Mouse (Mus musculus): ENCODE measurements around the gene Rtkn2. TPM values are rescaled to one million over a fixed set of nuclear protein-coding genes. Genes with fewer than 3 reads are reported as not detected.

The Rtkn2 gene
- polyA plus RNA-seq (2012; rRNA removed), result 3.5 and 5.1 TPM in 2 replicates

GRCm38 (mm10) chr10:67979401-67980157 is at the start of gene Rtkn2:
Gene Rtkn2, plus strand, starts transcription at chr10:67979570.

Other genes with a start within 250 kb of the Rtkn2 start
- 2.3 and 2.6 TPM in 2 replicates for gene Zfp365, start 66.9 kb upstream of the Rtkn2 start, polyA plus RNA-seq (2012; rRNA removed)

All from central nervous system, embryonic 14 days (tissue).